Mouse (Mus musculus) limb, embryonic 15.5 days (tissue): Measurements from ENCODE around the gene Mettl9. TPM values are rescaled to one million over a fixed set of nuclear protein-coding genes. Genes with fewer than 3 reads are reported as not detected.

Experiments used
- ATAC-seq: fragments of 200-750 bp; cut with Nextera tagmentation; 2 replicates; pipeline ENCODE4 v1.8.0; 2017; ENCODE audit warnings: low read depth, moderate TSS enrichment; ENCODE audit not compliant: insufficient number of reproducible peaks, low FRiP score, low TSS enrichment
- H3K27ac ChIP-seq: fragments of 300-500 bp; sonication (generic); 2 replicates; pipeline ENCODE4 v1.5.1; 2015; ENCODE audit warnings: moderate library complexity, mild to moderate bottlenecking, inconsistent platforms
- H3K27me3 ChIP-seq: fragments of 300-500 bp; sonication (generic); 2 replicates; pipeline ENCODE4 v1.6.1; 2015; ENCODE audit warnings: inconsistent platforms
- H3K36me3 ChIP-seq: fragments of 300-500 bp; sonication (generic); 2 replicates; pipeline ENCODE4 v1.6.1; 2015; ENCODE audit warnings: inconsistent platforms
- H3K4me1 ChIP-seq: fragments of 300-500 bp; sonication (generic); 2 replicates; pipeline ENCODE4 v1.6.1; 2015; ENCODE audit warnings: inconsistent platforms
- H3K4me2 ChIP-seq: fragments of 300-500 bp; sonication (generic); 2 replicates; pipeline ENCODE4 v1.6.1; 2015; ENCODE audit warnings: mild to moderate bottlenecking, inconsistent platforms
- H3K4me3 ChIP-seq: fragments of 300-500 bp; sonication (generic); 2 replicates; pipeline ENCODE4 v1.5.1; 2015; ENCODE audit warnings: mild to moderate bottlenecking, inconsistent platforms
- H3K9ac ChIP-seq: fragments of 300-500 bp; sonication (generic); 2 replicates; pipeline ENCODE4 v1.6.1; 2015; ENCODE audit warnings: inconsistent platforms
- H3K9me3 ChIP-seq: fragments of 300-500 bp; sonication (generic); 2 replicates; pipeline ENCODE4 v1.6.1; 2016; ENCODE audit warnings: inconsistent platforms
- WGBS: fragments of 180-500 bp; shearing (Covaris S2); methylation state at CpG from one replicate; pipeline ENCODE4 v1.1.7; 2015; 5-methylcytosine and 5-hydroxymethylcytosine counted together
- polyA plus RNA-seq: library from polyadenylated mRNA; unstranded; fragments of >200 nt; fragmentation: Nextera tagmentation; extraction: Ambion mirVana; gene quantifications from 2 replicates; pipeline ENCODE4 v1.2.1, GENCODE M21; 2015

The Mettl9 gene
- polyA plus RNA-seq, 1 experiment from 2014 or later, result 171 TPM

GRCm38 (mm10) chr7:121081816-121082215 lies 47.6 kb downstream of the Mettl9 start:
- peaks cover 16% of the 10 kb centered on the region for H3K36me3 ChIP-seq
- no peak overlapping the region for H3K4me2 ChIP-seq
- ATAC-seq, result no peak
- no peaks in the 10 kb centered on the region for H3K9me3 ChIP-seq
- H3K4me1 ChIP-seq, result peaks cover 23% of the 10 kb centered on the region
- no peak overlapping the region for H3K4me3 ChIP-seq
- H3K27ac ChIP-seq, result no peak overlapping the region
- 48% methylated on average over 2 of the region's 2 CpGs for WGBS
- H3K27me3 ChIP-seq, result no peaks in the 10 kb centered on the region
- no peak overlapping the region for H3K9ac ChIP-seq

DNA sequence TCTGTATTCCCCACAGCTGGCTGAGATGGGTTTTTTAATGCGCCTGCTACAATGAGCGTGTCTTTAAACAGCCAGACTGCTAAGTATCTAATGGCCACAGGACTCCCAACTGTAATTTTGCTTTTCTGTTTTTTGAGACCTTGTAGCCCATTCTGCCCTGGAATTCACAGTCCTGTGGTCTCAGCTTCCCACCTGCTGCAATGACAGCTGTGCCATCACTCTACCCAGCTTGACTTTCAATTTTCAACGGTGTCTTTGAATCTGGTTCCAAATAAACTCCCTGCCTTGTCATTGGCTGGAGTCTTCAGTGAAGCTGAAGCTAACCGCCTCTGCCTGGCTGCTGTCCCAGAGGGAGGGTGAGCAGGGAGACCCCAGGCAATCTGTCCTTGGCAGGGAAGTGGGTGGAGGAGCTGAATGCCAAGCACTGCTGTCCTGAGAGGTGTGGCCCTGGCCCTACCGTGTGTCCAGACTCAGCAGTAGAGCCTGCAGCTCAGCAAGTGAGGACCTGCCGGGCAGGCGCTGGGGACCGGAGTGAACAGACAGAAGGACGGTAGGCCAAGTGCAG lies 48.8 kb downstream of the Mettl9 start:
- Histone ChIP-seq H3K4me2 (no peak overlapping the region), H3K9me3 (no peaks in the 10 kb centered on the region), H3K9ac (no peak overlapping the region), H3K4me3 (no peak overlapping the region), H3K36me3 (peaks cover 6% of the 10 kb centered on the region), H3K4me1 (peaks cover 31% of the 10 kb centered on the region), H3K27me3 (no peaks in the 10 kb centered on the region), H3K27ac (no peak overlapping the region)
- 61% methylated on average over 9 of the region's 9 CpGs for WGBS
- ATAC-seq, result peak; percentile 22; the same call in 1 of the 2 replicates

GRCm38 (mm10) chr7:121084840-121085453 lies 50.7 kb downstream of the Mettl9 start:
- H3K27ac ChIP-seq, result no peak overlapping the region
- no peak overlapping the region for H3K9ac ChIP-seq
- H3K4me1 ChIP-seq, result peaks cover 31% of the 10 kb centered on the region
- H3K4me3 ChIP-seq, result no peak overlapping the region
- H3K9me3 ChIP-seq, result no peaks in the 10 kb centered on the region
- no peaks in the 10 kb centered on the region for H3K36me3 ChIP-seq
- ATAC-seq, result no peak
- H3K27me3 ChIP-seq, result no peaks in the 10 kb centered on the region
- WGBS, result 50% methylated on average over 8 of the region's 8 CpGs
- no peak overlapping the region for H3K4me2 ChIP-seq

- peak; percentile 37; the same call in 1 of the 2 replicates for ATAC-seq
- H3K9me3 ChIP-seq, result no peaks in the 10 kb centered on the region
- H3K9ac ChIP-seq, result no peak overlapping the region
- no peaks in the 10 kb centered on the region for H3K27me3 ChIP-seq
- no peaks in the 10 kb centered on the region for H3K36me3 ChIP-seq
- no peak overlapping the region for H3K4me3 ChIP-seq
- H3K4me1 ChIP-seq, result peaks cover 31% of the 10 kb centered on the region
- 14% methylated on average over 4 of the region's 4 CpGs for WGBS
- no peak overlapping the region for H3K4me2 ChIP-seq
- no peak overlapping the region for H3K27ac ChIP-seq
These were observed 51.3 kb downstream of the Mettl9 start for GRCm38 (mm10) chr7:121085500-121085899.

DNA sequence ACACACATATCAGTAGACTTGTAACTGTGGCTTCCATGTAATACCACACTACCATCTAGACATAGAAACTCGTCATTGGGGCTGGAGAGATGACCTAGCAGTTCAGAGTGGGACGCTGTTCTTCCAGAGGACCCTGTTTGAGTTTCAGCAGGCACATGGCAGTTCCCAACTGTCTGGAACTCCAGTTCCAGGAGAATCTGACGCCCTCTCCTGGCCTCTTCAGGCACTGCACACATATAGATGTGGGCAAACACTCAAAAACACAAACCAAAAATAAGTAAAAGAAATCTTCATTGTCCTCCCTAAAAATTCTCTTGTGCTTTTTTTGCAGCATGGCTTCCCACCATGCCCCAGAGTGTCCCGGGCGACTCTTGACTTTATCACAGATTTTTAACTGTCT lies 54.5 kb downstream of the Mettl9 start:
- Histone ChIP-seq H3K36me3 (no peaks in the 10 kb centered on the region), H3K9me3 (no peaks in the 10 kb centered on the region), H3K4me3 (no peak overlapping the region), H3K27ac (no peak overlapping the region), H3K9ac (no peak overlapping the region), H3K4me2 (no peak overlapping the region), H3K4me1 (peaks cover 23% of the 10 kb centered on the region), H3K27me3 (no peaks in the 10 kb centered on the region)
- no peak for ATAC-seq
- 78% methylated on average over 5 of the region's 5 CpGs for WGBS

DNA sequence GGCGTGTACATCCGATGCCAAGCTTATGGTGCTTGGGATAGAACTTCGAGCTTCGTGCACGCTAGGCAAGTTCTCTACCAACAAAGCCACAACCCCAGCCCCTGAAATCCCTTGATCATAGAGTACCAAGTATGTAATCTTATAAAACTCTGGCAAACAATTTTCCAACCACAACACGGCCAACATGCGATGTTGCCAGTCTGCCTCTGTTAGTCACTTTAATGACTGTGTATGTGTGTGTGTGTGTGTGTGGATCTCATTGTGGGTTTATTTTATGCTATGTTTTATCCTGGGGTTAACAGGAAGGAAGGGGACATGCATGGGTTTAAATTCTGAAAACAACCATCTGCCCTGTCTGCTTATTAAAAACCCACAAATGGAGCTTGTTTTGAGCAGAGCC lies 56.5 kb downstream of the Mettl9 start:
- ATAC-seq, result no peak
- 77% methylated on average over 7 of the region's 7 CpGs for WGBS
- H3K4me3 ChIP-seq, result no peak overlapping the region
- H3K36me3 ChIP-seq, result no peaks in the 10 kb centered on the region
- no peak overlapping the region for H3K4me2 ChIP-seq
- no peak overlapping the region for H3K27ac ChIP-seq
- no peak overlapping the region for H3K9ac ChIP-seq
- no peaks in the 10 kb centered on the region for H3K9me3 ChIP-seq
- H3K4me1 ChIP-seq, result peaks cover 13% of the 10 kb centered on the region
- no peaks in the 10 kb centered on the region for H3K27me3 ChIP-seq

- H3K4me2 ChIP-seq, result no peak overlapping the region
- no peak overlapping the region for H3K4me3 ChIP-seq
- no peaks in the 10 kb centered on the region for H3K9me3 ChIP-seq
- no peaks in the 10 kb centered on the region for H3K27me3 ChIP-seq
- H3K36me3 ChIP-seq, result no peaks in the 10 kb centered on the region
- H3K27ac ChIP-seq, result no peak overlapping the region
- H3K9ac ChIP-seq, result no peak overlapping the region
- WGBS, result 64% methylated on average over 4 of the region's 4 CpGs
- H3K4me1 ChIP-seq, result no peaks in the 10 kb centered on the region
- no peak for ATAC-seq
These were observed 58.8 kb downstream of the Mettl9 start for GRCm38 (mm10) chr7:121093026-121093425.

GRCm38 (mm10) chr7:121098614-121099389 lies 64.6 kb downstream of the Mettl9 start:
- Histone ChIP-seq H3K9ac (no peak overlapping the region), H3K9me3 (no peaks in the 10 kb centered on the region), H3K4me1 (no peaks in the 10 kb centered on the region), H3K4me3 (no peak overlapping the region), H3K27me3 (no peaks in the 10 kb centered on the region), H3K4me2 (no peak overlapping the region), H3K36me3 (no peaks in the 10 kb centered on the region), H3K27ac (no peak overlapping the region)
- ATAC-seq, result no peak
- WGBS, result 71% methylated on average over 10 of the region's 10 CpGs

GRCm38 (mm10) chr7:121107851-121108250 lies 73.6 kb downstream of the Mettl9 start:
- whole genome bisulfite sequencing, result 59% methylated on average over 3 of the region's 3 CpGs
- Histone ChIP-seq H3K4me3 (no peak overlapping the region), H3K9me3 (no peaks in the 10 kb centered on the region), H3K27me3 (no peaks in the 10 kb centered on the region), H3K9ac (no peak overlapping the region), H3K27ac (no peak overlapping the region), H3K4me1 (no peaks in the 10 kb centered on the region), H3K36me3 (no peaks in the 10 kb centered on the region), H3K4me2 (no peak overlapping the region)
- ATAC-seq, result no peak

DNA sequence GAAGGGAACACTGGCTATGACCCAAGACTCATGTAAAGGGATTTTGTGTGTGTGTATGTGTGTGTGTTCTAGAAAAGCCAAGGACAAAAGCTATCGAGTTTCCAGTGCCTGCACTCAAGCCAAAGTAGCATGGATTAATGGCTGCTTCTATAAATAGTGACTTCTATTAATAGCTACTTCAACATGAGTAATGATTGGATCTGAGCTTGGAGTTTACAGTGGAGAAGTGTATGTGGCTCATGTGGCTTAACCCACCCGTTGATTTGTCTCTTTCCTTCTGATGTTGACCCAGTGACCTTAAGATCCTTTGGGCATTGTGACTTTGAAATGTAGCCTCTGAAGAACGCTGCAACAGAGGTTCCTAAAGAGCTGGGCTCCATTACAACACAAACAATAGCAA lies 77.1 kb downstream of the Mettl9 start:
- WGBS, result 41% methylated on average over 3 of the region's 3 CpGs
- Histone ChIP-seq H3K36me3 (no peaks in the 10 kb centered on the region), H3K27me3 (no peaks in the 10 kb centered on the region), H3K9me3 (no peaks in the 10 kb centered on the region), H3K4me1 (no peaks in the 10 kb centered on the region), H3K27ac (no peak overlapping the region), H3K9ac (no peak overlapping the region), H3K4me2 (no peak overlapping the region), H3K4me3 (no peak overlapping the region)
- ATAC-seq, result no peak

DNA sequence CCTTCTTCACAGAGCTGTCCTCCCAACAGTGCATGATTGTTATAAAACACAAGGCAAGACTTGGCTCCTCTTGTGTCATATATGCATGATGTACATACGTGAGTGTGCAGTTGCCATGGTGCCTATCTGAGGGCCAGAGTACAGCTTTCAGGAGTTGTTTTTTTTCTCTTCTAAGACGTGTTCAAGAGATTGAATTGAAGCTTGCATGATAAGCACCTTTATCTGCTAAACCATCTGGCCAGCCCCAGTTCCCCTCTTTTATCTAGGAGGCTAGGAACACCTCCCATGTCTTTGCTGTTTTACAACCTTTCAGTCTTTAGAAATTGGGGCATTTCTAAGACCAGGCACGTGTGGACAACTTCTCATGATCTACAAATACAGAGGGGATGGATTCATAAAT lies 77.5 kb downstream of the Mettl9 start:
- H3K9me3 ChIP-seq, result no peaks in the 10 kb centered on the region
- no peak overlapping the region for H3K4me2 ChIP-seq
- no peaks in the 10 kb centered on the region for H3K36me3 ChIP-seq
- no peak overlapping the region for H3K4me3 ChIP-seq
- WGBS, result 64% methylated on average over 3 of the region's 3 CpGs
- no peaks in the 10 kb centered on the region for H3K4me1 ChIP-seq
- no peak for ATAC-seq
- H3K9ac ChIP-seq, result no peak overlapping the region
- no peak overlapping the region for H3K27ac ChIP-seq
- H3K27me3 ChIP-seq, result no peaks in the 10 kb centered on the region

GRCm38 (mm10) chr7:121120143-121120818 lies 86.0 kb downstream of the Mettl9 start:
- ATAC-seq, result no peak
- 12% methylated on average over 10 of the region's 10 CpGs for WGBS

More at GRCm38 (mm10) chr7:121120143-121120818, 86.0 kb downstream of the Mettl9 start:
- Histone ChIP-seq H3K9me3 (no peaks in the 10 kb centered on the region), H3K4me2 (no peak overlapping the region), H3K4me3 (no peak overlapping the region), H3K9ac (no peak overlapping the region), H3K4me1 (no peaks in the 10 kb centered on the region; the same call in 1 of the 2 replicates), H3K27ac (no peak overlapping the region), H3K27me3 (no peaks in the 10 kb centered on the region), H3K36me3 (no peaks in the 10 kb centered on the region)
